Mouse (Mus musculus): Measurements from ENCODE around the gene Acsl4. TPM values are rescaled to one million over a fixed set of nuclear protein-coding genes. Genes with fewer than 3 reads are reported as not detected.

Acsl4 gene
- total RNA-seq (2021) = 10 to 100 TPM; 66.8 to 69.6 TPM
- long read RNA-seq, experiment 1, full-length matches to known transcripts = 22 of 30 reads
- long read RNA-seq, experiment 1, partial matches to known transcripts = 4 of 30 reads
- long read RNA-seq, experiment 1, other reads (novel, unspliced or antisense) = 4 of 30 reads
- long read RNA-seq, experiment 2, full-length matches to known transcripts = 13 of 20 reads
- long read RNA-seq, experiment 2, partial matches to known transcripts = 2 of 20 reads
- long read RNA-seq, experiment 2, other reads (novel, unspliced or antisense) = 5 of 20 reads

GRCm38 (mm10) chrX:142390247-142390908, at the start of gene Acsl4:
Gene Acsl4 (minus strand): TSS chrX:142390535.
- peak; percentile 79 to 86 for DNase-seq (ENCODE audit: low spot score in 2 of 2)

- DNase-seq (ENCODE audit: low spot score in 2 of 2) = no peak
Measured at GRCm38 (mm10) chrX:142437971-142438504, 47.7 kb upstream of the Acsl4 start.

- DNase-seq (ENCODE audit: low spot score in 2 of 2) = no peak
Measured at GRCm38 (mm10) chrX:142432846-142433245, 42.5 kb upstream of the Acsl4 start.

- no peak for DNase-seq (ENCODE audit: low spot score in 2 of 2)
Measured at GRCm38 (mm10) chrX:142427111-142427510, 36.8 kb upstream of the Acsl4 start.

- no peak for DNase-seq (ENCODE audit: low spot score in 2 of 2)
Measured at GRCm38 (mm10) chrX:142426628-142427027, 36.3 kb upstream of the Acsl4 start.

DNA sequence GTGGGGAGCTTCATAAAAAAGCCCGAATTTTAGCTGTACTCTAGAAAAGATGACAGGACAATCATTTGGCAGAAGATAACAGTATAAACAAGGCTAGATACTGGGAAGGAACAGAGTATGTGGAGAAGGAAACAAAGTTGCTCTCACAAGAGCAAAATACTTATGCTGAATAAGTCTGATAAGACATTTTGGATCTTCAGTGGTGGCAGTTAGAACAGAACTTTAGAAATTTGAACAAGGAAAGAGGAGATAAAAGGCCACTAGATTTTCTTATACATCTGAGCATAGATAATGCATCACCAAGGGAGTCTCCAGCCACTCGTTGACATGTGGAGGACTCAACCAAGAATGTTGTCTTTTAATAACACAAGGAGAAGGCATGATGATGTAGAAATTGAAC, 23.5 kb upstream of the Acsl4 start:
- no peak for DNase-seq (ENCODE audit: low spot score in 2 of 2)

DNA sequence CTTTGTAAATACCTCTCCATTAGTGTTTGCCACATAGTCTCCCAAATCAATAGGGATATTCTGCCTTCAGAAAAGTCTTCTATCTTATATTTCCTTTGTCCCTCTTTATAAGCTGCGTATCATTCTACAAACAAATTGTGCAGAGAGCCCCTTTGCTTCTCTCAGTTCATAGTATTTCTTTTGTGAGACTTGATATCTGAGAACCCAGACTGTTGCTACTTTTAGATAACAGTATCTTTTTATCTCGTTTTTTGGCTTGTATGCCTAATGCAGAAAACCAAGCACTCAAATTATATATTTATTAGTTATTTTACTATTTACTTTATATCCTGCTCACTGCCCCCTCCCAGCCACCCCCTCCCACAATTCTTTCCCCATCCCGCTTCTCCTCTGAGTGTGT, 19.7 kb upstream of the Acsl4 start:
- DNase-seq (ENCODE audit: low spot score in 2 of 2) = no peak

DNA sequence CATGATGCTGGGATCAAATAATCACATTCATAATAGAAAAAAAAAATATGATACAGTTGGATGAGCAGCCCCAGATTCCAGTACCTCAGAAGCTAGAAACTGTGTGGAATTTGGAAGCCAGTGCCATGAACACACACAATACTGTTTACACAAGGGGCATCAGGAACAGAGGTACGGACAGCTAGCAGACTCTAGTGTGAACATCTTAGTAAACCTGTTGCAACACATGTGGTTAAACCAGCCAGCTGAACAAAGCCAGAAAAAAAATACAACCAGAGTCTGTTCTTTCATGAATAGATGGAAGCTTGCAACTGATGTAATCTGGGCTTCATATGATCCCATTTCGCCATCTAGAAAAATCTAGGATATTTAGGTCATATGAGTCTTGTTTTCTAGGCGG, 19.0 kb upstream of the Acsl4 start:
- no peak for DNase-seq (ENCODE audit: low spot score in 2 of 2)

GRCm38 (mm10) chrX:142403114-142403513, 12.8 kb upstream of the Acsl4 start:
- DNase-seq (ENCODE audit: low spot score in 2 of 2) = no peak

DNA sequence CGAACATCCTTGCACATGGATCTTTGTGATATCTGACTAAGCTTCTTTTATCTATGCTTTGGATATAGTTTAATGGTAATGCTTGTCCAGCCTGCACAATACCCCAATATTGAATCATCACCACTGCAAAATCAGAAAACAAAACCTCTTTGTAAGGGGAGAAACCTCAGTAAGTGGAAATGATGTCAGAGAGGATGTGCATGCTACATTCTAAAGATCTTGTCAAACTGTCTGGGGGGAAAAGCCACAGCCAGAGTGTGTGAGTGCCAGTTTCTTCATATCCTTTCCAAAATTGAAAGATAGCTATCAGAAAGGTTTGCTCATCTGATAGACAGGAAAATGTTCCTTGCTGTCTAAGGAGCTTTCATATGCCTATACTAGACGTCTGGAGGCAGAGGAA, 8.3 kb upstream of the Acsl4 start:
- DNase-seq (ENCODE audit: low spot score in 2 of 2) = no peak

DNA sequence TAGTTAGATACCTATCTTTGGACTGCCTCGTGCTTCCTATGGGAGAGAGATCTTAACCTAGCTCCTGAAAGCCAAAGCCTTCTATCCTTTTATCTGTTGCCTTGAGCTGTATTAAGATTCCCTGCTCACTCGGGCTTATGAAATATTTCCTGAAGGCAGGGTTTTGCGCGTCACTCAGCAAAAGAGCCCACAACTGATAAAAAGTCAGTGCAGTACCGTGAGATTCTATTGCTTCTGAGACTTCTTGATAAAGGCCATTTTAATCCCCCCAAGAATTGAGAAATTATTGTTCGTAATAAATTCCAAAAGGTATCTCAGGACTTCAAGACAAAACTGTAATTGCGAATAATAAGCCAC, 552 bp upstream of the Acsl4 start:
- DNase-seq (ENCODE audit: low spot score in 2 of 2) = no peak

GRCm38 (mm10) chrX:142389581-142390159, 665 bp downstream of the Acsl4 start:
- peak; percentile 3 to 8 for DNase-seq (ENCODE audit: low spot score in 2 of 2)

DNA sequence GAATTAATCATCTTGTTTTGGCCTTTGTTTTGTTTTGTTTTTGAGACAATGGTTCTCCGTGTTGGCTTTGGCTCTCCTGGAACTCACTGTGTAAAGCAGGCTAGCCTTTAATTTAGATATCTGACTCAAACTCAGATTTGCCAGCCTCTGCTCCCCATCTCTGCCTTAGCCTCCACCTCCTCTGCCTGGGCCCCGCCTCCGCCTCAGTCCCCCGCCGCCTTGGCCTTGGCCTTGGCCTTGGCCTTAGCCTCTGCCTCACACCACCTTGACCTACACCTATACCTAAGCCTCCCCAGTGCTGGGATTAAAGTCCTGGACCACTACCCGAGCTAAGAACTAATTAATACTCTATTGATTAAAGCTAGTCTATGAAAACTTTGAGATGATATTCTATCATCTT, 2.2 kb downstream of the Acsl4 start:
- DNase-seq (ENCODE audit: low spot score in 2 of 2) = no peak

DNA sequence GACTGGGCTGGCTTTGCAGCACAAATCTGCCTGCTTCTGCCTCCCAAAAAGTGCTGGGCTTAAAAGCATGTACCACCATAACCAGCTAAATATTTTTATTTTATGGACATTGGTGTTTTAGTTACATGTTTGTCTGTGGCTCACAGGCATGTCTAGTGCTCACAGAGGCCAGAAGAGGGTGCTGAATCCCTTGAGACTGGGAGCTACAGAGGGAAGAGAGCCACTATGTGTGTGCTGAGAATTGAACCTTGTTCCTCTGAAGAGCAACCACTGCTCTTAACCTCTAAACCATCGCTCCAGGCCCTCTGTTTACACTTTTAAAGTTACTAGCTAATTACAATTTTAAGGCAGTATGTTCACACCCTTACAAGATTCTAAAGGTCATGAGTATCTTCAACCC, 2.7 kb downstream of the Acsl4 start:
- no peak for DNase-seq (ENCODE audit: low spot score in 2 of 2)

DNA sequence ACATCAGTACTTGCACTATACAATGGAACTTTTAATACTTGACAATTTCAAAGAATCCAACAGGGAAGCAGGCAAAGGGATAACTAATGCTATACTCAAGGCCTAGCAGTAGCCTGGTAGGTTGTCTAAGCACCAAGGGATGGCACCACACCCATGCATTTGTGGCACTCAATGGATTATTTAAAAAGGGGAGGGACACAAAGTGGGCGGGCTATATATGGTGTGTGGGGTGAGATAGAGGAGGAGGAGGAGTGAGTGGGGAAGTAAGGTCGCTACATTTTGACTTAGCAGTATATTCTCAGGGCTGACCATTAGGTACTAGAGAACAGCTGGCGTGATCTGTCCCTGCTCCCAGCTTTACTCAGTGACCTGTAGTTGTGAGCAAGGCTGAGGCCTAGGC, 5.4 kb downstream of the Acsl4 start:
- DNase-seq (ENCODE audit: low spot score in 2 of 2) = no peak

DNA sequence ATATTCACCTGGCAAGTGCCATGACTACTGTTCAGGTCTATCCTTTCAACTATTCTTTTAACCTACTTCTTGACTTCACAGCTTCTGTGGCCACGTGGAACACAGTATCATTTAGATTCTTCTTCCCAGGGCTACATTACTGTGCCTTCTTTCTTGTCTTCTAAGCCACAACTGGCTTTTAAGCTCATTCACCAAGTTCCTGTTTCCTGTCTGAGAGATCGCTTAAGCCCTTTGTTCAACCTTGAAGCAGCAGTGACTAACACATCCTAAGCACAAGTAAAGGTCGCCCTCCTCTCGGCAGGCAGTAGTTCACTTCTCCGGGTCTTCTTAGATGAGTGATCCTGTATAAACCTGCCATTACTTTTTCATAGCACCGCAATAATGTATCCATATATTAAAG, 10.4 kb downstream of the Acsl4 start:
- DNase-seq (ENCODE audit: low spot score in 2 of 2) = no peak

- DNase-seq (ENCODE audit: low spot score in 2 of 2) = no peak
Measured at GRCm38 (mm10) chrX:142378048-142378447, 12.3 kb downstream of the Acsl4 start.

DNA sequence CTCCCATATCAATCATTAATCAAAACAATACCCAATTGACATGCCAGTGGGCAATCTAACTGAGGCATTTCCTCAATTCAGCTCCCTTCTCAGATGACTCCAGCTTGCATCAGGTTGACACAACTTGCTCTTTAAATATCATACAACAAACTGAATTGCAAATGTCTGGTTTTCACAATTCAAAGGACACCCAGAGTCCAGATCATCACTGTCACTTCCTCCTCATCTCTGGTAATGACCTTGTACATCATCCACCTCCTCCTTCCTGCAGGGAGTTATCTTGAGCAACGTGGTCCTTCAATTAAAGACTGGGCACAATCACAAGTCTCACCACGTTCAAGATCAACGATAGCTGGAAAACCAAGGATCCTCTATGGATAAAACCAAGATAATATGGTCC, 13.0 kb downstream of the Acsl4 start:
- no peak for DNase-seq (ENCODE audit: low spot score in 2 of 2)

DNA sequence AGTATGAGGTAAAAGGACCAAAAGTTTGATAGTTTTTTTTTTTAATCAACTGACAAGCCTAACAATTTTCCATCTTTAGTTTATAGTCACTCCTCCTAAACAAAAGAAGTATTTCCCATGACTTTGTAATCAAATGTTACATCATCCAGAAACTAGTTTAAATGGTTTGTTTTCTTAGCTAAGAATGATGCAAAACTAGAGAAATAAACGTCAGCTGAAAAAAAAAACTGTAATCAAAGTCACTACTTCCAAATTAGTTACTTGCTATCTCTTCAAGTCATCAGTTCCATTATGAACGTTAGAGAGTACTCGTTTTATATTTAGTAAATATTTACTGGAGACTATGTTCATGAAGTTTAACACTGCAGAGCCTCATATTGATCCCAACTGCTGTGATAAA, 13.6 kb downstream of the Acsl4 start:
- no peak for DNase-seq (ENCODE audit: low spot score in 2 of 2)

- no peak for DNase-seq (ENCODE audit: low spot score in 2 of 2)
Measured at GRCm38 (mm10) chrX:142375519-142375918, 14.8 kb downstream of the Acsl4 start.

- DNase-seq (ENCODE audit: low spot score in 2 of 2) = peak; percentile 39 to 44
Measured at GRCm38 (mm10) chrX:142372393-142372792, 17.9 kb downstream of the Acsl4 start.

DNA sequence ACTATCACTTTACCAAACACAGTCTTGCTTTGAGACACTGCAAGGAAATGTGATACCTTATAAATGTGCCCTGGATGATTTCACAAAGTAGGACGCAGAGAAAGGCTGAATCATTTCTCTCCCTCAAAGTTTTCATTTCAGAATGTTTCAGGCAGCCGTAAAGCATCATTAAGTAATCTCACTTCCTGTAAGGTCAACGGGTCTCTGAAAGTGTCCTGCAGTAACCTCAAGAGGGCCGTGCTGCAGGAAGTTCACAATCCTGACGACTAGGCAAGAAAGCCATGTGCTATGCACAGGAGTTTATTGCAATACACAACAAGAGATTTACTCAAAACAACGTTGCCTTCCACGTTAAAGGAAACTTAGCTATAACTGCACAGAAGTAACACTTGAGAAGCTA, 20.4 kb downstream of the Acsl4 start:
- DNase-seq (ENCODE audit: low spot score in 2 of 2) = no peak

DNA sequence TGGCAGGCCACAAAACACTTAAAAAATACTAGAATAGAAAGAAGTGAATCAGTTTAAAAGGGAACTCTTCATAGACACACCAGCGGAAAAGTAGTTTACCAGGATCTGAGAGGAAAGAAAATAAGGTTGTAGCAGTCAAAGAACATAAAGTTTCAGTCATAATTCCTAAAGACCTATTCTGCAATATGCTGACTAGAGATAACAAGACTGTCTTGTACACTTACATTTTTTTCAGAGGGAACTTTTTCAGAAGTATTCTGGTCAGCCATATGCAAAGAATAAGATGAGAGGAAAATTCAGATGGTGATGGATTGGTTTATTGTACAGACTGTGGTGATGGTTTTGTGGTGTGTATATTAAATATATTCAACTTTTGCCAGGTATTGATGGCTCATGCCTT, 26.5 kb downstream of the Acsl4 start:
- DNase-seq (ENCODE audit: low spot score in 2 of 2) = no peak

All from left cerebral cortex, adult 18-20 months (tissue).